Mouse (Mus musculus) right cerebral cortex, postnatal 10 days (tissue): Measurements from ENCODE around the gene Wnk2.
"Not testable (repeated sequence)": the region's sequence is repeated elsewhere in the genome, so short reads cannot be mapped to it uniquely, and the experiment has no call there.

Source experiments
- DNase-seq, 2 experiments: peaks; one replicate each; pipeline ENCODE4 v3.0.0; 2021; ENCODE audit warnings: low spot score in 2 of 2

The Wnk2 gene

DNA sequence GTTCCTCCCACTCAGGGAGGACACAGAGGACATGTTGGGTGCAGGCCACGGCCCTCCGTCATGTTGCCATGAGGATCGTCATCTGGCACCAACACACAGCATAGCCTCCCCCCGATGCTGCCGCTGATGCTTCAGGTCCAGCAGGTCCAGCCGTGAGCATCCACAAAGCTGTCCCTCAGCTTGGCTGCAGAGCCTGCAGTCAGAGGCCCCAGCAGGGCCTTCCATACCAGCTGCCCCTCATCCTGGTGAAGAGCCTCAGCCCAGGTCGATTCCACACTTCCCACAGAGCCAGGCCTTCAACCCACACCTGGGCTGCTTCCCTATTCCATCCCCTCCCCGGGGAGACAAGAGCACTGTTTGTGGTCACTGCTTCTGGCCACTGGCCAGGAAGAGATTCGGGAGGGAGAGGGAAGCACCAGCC is 54.3 kb downstream of the Wnk2 start:
- DNase-seq: no peak

DNA sequence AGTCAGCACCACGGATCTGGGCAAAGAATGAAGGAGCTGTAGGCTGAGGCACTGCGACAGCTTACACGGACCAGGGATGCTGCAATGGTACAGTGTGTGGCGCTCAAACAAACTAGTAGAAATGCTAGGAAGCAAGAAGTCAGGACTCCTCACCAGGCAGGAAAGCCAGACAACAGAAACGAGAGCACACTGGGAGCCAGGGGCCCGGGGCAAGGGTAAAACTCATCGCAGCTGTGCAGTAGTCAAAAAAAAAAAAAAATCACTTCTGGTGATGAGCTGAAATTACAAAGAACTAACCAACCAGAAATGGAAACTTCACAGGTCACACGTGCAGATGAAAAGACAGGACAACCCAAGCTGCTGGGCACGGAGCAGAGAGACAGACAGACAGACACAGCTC is 55.2 kb downstream of the Wnk2 start:
- no peak for DNase-seq

DNA sequence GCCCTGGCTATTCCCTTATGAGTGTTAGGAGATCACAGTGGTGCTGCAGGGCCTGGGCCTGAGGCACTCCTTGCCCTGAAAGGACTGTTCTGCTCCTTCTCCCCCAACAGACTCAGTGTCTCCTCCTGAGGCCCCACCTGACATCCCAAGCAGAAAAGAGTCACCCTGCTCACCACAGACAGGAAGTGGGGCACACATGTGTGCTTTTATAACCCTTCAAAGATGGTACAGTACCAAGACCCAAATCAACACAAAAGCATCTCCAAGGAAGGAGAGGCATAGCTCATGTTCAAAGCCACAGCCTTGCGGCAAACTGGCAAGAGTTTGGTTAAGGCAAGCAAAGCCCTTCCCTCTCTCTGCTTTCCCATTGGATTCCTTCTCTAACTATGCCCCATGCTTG is 57.6 kb downstream of the Wnk2 start:
- no peak for DNase-seq

DNA sequence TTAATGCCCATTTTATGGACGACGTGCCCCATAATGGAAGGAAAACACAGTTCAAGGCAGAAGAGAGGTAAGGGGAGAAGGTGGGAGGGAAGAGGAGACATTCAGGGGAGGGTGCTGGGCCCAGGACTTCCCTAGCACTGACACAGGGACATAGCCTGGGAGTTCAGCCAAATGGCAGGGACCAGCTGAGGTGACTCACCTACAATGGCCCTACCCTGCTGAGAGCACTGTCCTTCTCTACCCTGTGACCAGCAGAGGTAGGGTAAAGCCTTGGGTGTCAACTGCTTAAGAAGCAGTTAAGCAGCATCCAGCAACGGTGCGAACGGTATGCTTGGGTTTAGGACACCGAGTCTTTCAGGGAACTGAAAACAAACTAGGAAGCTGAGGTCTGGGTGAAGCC is 58.9 kb downstream of the Wnk2 start:
- no peak for DNase-seq

DNA sequence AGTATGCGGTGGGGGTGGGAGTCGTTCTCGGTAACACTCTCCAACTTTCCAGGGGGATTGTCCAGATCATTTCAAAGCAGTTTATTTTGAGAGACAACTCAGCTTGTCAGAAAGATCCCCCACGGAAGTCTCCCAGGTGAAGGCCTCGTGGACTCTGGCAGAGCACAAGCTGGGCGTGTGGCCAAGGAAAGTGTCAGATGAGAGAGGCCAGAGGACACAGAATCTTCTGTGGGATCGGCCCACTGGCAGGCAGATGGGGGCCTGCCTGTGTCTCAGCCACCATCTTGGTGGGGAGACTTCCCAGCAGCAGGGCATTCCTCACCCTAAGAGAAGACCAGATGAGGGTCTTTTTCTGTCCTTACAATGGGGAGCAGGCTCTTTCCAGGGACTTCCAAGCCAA is 60.4 kb downstream of the Wnk2 start:
- no peak for DNase-seq

DNA sequence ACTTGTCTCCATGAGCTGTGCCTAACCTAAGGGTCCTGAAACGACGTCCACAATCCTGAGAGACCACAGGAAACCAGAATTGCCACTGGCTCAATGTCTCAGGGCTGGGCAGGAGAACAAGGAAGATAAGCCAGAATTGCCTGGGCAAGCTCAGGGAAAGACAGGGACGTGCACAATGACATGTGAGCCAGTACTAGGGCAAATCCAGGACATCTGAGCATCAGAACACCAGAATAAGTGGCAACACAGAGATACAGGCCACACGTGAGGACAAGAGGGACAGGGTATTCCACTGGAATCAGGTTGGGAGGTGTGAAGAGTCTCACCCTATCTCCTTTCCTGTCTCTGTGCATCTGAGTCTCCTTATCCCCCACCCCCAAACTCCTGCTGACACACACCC is 61.4 kb downstream of the Wnk2 start:
- DNase-seq: no peak

DNA sequence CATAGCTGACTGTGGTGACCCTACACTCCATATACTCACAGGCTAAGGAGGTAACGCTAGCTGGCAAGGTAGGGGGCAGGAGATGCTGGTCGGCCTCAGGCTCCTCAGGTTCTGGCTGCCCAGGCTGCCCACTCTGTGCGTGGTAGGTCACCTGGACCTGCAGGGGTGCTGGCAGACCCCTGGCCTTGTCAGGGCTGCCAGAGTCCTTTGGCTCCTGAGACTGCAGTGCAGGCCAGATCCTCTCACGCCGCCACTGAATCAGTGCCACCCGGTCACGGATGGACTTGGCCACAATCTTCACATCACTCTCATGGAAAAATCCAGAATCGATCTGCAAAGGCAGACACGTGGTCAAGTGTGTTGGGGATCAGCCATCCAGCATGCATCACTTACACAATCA is 62.6 kb downstream of the Wnk2 start:
- DNase-seq: no peak

DNA sequence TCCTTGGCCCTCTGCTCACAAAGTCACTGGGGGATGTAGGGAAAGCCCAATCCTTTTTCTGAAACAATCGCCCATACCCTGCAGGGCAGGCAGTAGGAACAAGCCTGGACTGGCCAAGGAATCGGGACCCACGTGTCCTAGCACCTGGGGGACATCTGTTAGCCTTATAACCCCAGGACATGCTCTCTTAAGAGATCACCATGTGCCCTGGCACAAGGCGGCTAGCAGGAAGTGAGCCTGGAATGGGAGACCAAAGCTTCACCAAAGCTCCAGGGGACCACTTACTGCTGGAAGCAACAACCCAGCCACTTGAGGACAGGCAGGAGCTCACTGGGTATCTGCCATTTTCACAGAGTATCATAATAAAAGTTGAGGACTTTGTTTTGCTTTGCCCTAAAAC is 63.0 kb downstream of the Wnk2 start:
- no peak for DNase-seq

DNA sequence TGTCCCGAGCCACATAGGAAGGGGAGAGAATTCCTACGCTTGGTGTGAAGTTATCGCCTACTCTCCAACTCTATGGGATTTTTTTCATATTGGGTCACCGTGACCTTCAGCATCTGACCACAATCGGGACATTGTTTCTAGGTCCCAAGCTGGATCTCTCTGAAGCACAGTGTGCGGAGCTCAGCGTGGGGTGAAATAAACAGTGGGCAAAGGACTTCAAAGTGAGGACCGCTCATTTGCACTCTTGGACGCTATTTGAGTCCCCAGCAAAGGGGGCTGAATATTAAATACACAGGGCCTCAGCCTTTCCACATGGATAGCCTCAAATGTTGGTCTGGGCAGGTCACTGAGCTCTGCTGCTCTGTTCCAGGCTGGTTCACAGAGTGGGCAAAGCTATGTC is 63.9 kb downstream of the Wnk2 start:
- DNase-seq: peak; percentile 55 to 71

DNA sequence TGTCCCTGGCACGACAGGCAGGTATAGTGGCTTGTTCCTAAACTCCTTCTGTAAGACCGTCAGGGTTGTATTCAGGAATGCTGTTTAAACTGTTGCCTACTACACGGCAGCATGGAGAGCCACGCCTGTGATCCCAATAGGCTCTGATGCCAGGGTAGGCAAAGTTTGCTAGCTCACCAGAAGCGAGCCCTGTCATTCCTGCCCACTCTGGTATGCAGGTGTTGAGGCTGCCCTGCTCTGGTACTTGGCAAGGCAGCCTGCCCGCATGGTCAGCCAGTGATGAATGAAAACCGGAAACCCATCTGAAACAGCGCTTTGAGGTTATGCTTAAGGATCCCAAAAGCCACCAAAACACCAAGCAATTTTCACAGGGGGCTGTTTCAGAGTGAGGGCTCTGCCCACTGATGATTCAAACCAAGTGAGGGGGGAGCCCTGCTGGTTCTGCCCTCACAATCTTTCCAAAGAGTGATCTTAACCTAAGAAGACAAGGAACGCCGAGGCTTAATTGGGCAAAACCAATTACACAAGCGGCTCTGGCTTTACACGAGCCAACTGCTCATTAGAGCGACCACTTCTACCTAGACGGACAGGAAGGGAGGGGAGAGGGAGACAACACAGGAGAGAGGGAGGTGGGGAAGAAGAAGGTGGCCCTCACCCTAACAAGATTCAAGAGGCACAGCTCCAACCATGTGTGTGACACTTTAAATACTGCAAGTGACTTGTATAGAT is 65.5 kb downstream of the Wnk2 start:
- peak in 1 of 2 experiments; percentile 49 for DNase-seq

DNA sequence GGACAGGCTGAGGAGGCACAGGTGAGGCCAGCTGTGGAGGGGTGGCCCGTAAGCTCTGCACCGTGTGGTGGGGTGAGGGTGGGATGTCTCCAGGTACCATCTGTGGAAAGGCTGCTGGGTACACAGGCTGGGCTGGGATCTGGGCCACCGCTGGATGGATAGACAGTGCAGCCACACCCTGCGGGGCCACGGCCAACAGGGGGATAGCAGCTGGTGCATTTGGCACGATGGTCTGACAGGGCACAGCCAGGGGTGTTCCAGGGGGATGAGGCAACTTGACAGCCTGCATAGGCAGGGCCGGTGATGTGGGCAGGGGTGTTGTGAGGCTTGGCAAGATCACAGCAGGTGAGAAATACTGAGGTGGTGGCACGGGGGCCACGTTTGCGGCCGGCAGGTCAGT is 71.6 kb downstream of the Wnk2 start:
- DNase-seq: no peak

DNA sequence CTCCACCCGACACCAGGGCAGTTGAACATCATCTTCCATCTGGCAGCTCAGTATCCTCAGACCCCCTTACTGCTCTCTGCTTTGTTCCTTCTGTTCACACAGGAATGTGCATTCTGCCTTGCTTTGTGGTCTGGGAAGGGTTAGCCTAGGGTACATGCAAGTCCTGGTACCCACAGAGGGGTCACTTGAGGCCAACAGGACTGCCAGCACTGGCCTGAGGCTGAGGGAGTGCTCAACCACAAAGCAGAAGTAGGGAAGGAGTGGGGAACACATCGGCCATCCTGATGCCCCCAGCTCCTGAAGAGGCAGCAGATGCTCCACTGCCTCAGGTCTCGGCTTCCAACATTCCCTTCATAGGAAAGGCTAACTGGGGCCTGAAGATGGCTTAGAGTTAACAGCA is 72.4 kb downstream of the Wnk2 start:
- no peak for DNase-seq

DNA sequence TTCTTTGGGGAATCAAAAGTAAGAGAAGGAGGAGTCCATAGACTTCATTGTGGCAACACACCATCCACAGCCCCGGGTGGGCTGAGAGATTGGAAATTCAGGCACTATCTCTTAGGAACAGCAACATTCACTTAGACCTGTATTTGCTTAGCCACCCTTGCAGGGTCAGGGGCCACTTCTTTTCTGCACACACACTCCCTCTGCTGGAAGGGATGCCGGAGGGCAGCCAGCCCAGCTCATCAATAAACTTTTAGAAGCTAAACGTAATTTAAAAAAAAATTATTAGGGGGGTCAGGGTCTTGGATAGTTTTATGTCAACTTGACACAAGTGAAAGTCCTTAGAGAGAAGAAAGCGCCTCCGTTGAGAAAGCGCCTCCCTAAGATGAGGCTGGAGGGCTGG is 74.5 kb downstream of the Wnk2 start:
- no peak for DNase-seq

DNA sequence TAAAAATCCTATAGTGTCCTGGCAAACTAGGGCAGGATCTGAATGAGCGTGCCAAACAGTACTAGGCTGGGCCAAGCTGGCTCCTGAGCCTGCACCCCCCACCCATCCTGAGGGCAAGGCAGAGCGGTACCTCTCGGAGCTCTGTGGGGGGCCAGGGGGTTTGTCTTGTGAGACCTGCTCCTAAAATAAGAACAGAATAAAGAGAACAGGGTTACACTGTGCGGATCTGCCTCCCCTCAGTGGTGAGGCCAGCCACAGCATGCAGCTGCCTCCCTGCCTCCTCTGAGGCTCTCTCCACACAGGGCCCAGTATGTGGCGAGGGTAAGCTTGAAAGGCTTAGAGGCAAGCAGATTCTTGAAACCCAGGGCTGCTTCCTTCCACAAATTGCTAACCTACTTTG is 76.0 kb downstream of the Wnk2 start:
- DNase-seq: no peak

DNA sequence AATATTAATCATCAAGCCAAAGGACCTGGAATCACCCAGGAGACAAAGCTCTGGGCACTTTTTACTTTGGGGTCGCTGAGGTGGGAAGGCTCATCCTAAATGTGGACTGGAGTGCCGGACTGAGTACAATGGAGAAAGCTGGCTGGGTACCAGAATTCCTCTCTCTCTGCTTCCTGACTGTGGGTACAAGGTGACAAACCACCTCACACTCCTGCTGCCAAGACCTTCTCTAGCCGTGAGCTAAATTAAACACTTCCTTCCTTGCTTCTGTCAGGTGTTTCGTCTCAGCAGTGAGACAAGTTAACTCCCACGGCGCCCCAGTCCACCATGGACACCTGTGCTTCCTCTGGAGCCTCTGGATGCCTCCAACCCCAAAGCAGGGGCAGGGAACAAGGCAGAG is 77.8 kb downstream of the Wnk2 start:
- DNase-seq: no peak

DNA sequence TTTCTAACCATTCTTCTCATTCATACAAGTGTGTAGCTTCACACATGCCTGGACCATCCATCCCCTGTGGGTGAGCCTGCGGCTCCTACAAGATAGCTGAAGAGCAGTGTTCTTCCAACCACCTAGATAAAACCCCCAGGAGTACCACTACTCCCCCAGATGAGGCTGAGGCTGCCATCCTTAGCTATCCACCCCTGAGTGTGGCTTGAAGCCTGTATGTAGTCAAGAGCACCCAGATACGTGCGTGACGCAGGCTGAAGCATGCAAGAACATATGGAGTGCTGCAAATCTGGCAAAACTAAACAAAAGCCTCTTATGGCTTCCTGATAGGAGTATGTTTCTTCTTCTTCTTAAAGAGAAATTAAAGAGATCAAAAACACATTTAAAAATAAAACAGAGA is 78.4 kb downstream of the Wnk2 start:
- DNase-seq: no peak

DNA sequence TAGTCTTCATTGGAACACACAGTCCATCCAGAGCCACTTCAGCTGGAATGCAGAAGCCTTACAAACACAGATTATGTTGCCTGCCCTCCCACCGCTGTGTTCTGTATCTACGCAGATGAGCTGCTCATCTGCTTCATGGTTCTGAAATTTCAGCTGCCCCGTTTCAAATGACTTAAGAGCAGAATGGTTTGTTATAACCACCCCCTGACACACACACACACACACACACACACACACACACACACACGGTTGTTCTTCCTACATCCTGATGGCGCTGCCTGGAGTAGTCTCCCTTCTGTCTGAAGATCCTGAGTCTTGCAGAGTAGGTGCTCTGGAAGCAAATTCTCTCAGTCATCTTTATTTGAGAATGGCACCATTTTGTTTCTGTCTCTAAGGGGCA is 83.6 kb downstream of the Wnk2 start:
- DNase-seq: no peak

DNA sequence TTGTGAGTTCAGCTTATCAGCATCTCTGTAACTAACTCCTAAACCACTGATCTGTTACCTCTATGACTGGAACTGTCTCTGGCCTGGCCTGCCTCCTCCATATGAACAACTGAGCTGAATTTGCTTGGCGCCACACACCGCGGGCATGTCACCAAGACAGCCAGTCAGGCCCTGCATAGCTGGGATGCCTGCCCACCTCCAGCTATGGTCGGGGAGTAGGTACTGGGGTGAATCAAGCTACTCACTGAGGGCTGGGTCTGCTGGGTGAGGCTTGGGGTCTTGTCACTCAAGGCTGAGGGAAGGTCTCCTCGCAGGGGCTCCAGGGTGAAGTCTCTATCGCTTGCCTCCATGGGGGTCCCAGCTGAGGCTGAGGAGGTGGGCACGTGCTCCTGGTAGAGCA is 87.4 kb downstream of the Wnk2 start:
- DNase-seq: no peak

DNA sequence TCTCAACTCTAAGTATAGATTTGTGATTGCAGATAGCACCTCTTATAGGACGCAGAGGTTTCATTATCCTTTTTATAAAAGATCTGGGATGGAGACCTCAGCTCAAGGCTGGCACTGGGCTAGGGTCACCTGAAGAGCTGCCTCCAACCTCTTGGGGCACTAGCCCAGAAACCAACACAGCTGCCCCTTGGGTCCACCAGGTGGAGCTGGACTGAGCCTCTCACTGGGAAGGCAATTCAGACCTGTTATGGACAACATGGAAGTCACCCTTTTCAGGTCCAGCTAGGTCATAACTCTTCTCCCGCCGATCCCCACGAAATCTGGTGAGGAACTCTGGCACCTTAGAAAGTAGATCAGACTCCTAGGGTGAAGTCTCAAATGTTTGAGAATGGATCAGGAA is 89.3 kb downstream of the Wnk2 start:
- no peak for DNase-seq

DNA sequence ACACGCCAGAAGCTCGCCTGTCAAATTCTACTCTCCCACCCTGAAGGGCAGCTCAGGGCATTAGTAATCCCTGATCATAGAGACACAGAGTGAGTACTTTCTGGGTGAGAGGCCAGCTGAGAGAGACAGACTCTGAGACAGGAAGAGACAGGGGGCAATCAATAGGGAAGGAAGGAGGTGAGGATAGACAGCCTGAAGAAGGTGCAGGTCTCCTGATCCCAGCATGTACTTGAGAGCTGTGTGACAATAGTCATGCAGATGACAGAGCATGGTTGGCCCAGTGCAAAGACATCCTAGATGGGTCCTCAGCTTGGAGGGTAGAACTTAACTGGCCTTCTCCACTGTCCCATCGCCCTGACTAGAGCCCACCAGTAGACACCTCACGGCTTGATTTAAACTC is 91.5 kb downstream of the Wnk2 start:
- no peak for DNase-seq

DNA sequence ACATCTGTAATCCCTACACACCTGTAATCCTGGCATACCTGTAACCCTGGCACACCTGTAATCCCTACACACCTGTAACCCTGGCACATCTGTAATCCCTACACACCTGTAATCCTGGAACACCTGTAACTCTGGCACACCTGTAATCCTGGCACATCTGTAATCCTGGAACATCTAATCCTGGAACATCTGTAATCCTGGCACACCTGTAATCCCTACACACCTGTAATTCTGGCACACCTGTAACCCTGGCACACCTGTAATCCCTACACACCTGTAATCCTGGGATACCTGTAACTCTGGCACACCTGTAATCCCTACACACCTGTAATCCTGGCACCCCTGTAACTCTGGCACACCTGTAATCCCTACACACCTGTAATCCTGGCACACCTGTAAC is 93.1 kb downstream of the Wnk2 start:
- DNase-seq: not testable (repeated sequence)

DNA sequence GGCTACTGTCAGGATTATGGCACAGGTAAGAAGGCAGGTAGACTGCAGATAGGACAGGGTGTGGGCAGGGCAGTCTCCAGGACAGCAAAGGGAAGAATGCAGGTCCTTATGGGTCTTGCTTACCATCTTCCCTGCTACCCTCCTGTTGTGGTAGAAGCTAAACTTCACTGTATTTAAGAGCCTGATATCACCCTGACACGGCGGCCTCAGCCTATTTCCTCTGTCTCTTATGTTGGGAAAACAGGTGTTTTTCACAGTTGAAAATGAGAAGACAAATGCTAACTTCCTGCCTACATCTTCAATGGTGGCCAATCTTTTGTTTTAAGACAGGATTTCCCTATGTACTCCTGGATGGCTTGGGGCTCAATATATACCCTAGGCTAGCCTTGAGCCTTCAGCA is 94.5 kb downstream of the Wnk2 start:
- DNase-seq: no peak

DNA sequence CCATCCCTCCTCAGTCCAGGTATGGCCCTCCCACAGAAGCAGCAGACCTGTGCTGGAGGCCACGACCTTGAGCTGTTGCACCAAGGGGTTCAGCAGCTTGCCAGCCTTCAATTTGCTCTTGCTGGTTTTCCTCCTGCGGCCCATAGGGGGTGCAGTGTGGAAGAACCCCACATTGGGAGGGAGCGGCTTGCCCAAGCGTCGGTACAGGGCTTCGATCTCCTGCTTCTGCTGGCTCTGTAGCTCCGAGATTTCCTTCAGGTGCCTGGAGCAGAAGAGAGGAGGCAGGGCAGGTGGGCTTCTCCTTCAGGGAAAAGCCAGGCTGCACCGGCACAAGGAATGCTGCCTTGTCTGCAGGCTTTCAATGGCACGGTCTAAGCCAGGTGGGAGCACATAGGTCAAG is 95.3 kb downstream of the Wnk2 start:
- DNase-seq: no peak

DNA sequence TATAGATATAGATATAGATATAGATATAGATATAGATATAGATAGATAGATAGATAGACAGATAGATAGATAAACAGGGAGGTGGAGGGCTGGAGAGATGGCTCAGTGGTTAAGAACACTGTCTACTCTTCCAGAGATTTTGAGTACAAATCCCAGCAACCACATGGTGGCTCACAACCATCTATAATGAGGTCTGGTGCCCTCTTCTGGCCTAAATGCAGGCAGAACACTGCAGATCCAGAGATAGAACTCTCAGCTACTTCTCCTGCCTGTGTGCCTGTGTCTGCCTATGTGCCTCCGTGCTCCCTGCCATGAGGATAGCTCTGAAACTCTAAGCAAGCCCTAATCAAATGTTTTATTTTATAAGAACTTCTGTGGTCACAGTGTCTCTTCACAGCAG is 100.4 kb downstream of the Wnk2 start:
- no peak for DNase-seq
